ENCODE assay signal across 34 mouse cellular contexts in the genomic region with DNA sequence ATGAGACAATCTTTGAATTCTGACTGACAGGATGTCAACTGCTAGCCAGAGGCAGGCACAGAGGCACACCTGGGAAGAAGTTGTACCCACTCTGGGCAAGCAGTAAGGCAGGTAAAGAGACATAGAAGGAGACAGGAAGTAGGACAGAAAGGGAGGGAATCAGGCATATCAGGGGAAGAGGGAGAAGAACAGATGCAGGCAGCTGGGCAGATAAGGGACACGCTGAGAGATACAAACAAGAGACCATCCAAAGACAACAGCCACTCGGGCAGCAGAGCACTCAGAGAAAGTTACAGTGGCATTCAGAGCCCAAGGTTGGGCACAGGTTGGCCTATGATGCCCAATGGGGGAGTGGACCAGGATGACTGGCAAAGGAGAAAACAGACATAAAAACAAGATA. TPM values are rescaled to one million over a fixed set of nuclear protein-coding genes. Genes with fewer than 3 reads are reported as not detected.
DNase-seq lines count a peak whose midpoint lies in the region; ATAC-seq and TF ChIP-seq lines count a peak whose summit lies in the region.
"Had no signal": no experiment of that assay in that cellular context is flagged by ENCODE, and none has a peak within 500 bp of the region (broad histone marks: within the 10 kb centered on the region; RNA-seq: fewer than 3 reads in every experiment).

No protein-coding gene starts in this region.

- 30% methylated on average over 2 of the region's 2 CpGs for WGBS in liver, embryonic 11.5 days
- 39% methylated on average over 2 of the region's 2 CpGs for WGBS in liver, postnatal 0 days (ENCODE audit: insufficient replicate concordance)
- WGBS in liver, embryonic 13.5 days (ENCODE audit: insufficient replicate concordance), result 12% methylated on average over 2 of the region's 2 CpGs
- 23% methylated on average over 2 of the region's 2 CpGs for WGBS in liver, embryonic 16.5 days (ENCODE audit: insufficient replicate concordance)
- 46% methylated on average over 2 of the region's 2 CpGs for WGBS in small intestine, adult 2 months

- H3K4me1 ChIP-seq in liver, embryonic 11.5 days (replicated peaks; ENCODE audit: control insufficient read depth, insufficient read depth, low read length), result peaks cover 4% of the 10 kb centered on the region
- H3K4me1 ChIP-seq in liver, postnatal 0 days (ENCODE audit: insufficient read depth), result peaks cover 8% of the 10 kb centered on the region; the same call in 1 of the 2 replicates
- H3K4me1 ChIP-seq in liver, embryonic 13.5 days (replicated peaks), result peaks cover 26% of the 10 kb centered on the region
- peaks cover 6% of the 10 kb centered on the region; the same call in 1 of the 2 replicates for H3K4me1 ChIP-seq in liver, embryonic 16.5 days (ENCODE audit: control insufficient read depth, low read depth, low read length)
- H3K4me1 ChIP-seq in small intestine, adult 2 months (ENCODE audit: control insufficient read depth, insufficient read depth, insufficient read length, low read length), result peaks cover 12% of the 10 kb centered on the region; the same call in 1 of the 2 replicates
- H3K4me1 ChIP-seq: forebrain, embryonic 10.5 days; forebrain, embryonic 13.5 days; heart, embryonic 13.5 days had no signal

- no peak overlapping the region for H3K27ac ChIP-seq in liver, embryonic 11.5 days (ENCODE audit: low read depth, low read length)
- no peak overlapping the region for H3K27ac ChIP-seq in liver, postnatal 0 days (ENCODE audit: low read depth)
- no peak overlapping the region for H3K27ac ChIP-seq in liver, embryonic 13.5 days
- no peak overlapping the region for H3K27ac ChIP-seq in liver, embryonic 16.5 days (ENCODE audit: low read length)
- no peak overlapping the region; the same call in 1 of the 2 replicates for H3K27ac ChIP-seq in small intestine, adult 2 months (ENCODE audit: insufficient read depth, low read depth, low read length)
- H3K27ac ChIP-seq: forebrain, embryonic 10.5 days; forebrain, embryonic 13.5 days; gastrocnemius, adult 2 months; heart, embryonic 10.5 days; heart, embryonic 13.5 days; hindbrain, embryonic 14.5 days; hindbrain, postnatal 0 days had no signal

- H3K9me3 ChIP-seq in liver, embryonic 11.5 days (ENCODE audit: control insufficient read depth, low read length), result no peaks in the 10 kb centered on the region
- H3K9me3 ChIP-seq in liver, postnatal 0 days (ENCODE audit: low read length), result no peaks in the 10 kb centered on the region
- no peaks in the 10 kb centered on the region for H3K9me3 ChIP-seq in liver, embryonic 13.5 days (replicated peaks)
- no peaks in the 10 kb centered on the region for H3K9me3 ChIP-seq in liver, embryonic 16.5 days (replicated peaks; ENCODE audit: control insufficient read depth, low read length)
- H3K9me3 ChIP-seq: forebrain, embryonic 13.5 days; G1E; heart, embryonic 10.5 days; heart, embryonic 13.5 days had no signal

- no peak for TF ChIP-seq POLR2A in small intestine, adult 2 months (IDR thresholded peaks at IDR 0.05; ENCODE audit: low read depth, low read length)

- H3K4me3 ChIP-seq in liver, embryonic 11.5 days (ENCODE audit: low read depth, low read length), result no peak overlapping the region
- H3K4me3 ChIP-seq in liver, postnatal 0 days (ENCODE audit: low read depth, low read length), result no peak overlapping the region
- no peak overlapping the region for H3K4me3 ChIP-seq in liver, embryonic 13.5 days (replicated peaks)
- no peak overlapping the region for H3K4me3 ChIP-seq in liver, embryonic 16.5 days (ENCODE audit: low read depth, low read length)
- H3K4me3 ChIP-seq in small intestine, adult 2 months (ENCODE audit: low read depth, low read length), result peak overlapping the region; percentile 24; the same call in 1 of the 2 replicates
- H3K4me3 ChIP-seq: forebrain, embryonic 10.5 days; forebrain, embryonic 13.5 days; gastrocnemius, adult 2 months; heart, embryonic 10.5 days; heart, embryonic 13.5 days had no signal

- no peak for TF ChIP-seq EP300 in liver, postnatal 0 days (IDR thresholded peaks at IDR 0.05; ENCODE audit: low read depth)

- no peak for TF ChIP-seq CTCF in liver, postnatal 0 days (IDR thresholded peaks at IDR 0.05; ENCODE audit: low read depth)
- TF ChIP-seq CTCF in small intestine, adult 2 months (IDR thresholded peaks at IDR 0.05; ENCODE audit: extremely low read depth, insufficient read length, insufficient replicate concordance, low read depth, low read length), result no peak

- 0 out of 2 replicates have a peak, but pooled peaks have one; percentile 51 for ATAC-seq in liver, embryonic 11.5 days (replicated peaks; ENCODE audit: low FRiP score)
- no peak for ATAC-seq in liver, postnatal 0 days
- ATAC-seq in liver, embryonic 13.5 days (ENCODE audit: low read depth), result peak; percentile 58
- ATAC-seq in liver, embryonic 16.5 days (ENCODE audit: low read depth), result peak; percentile 47; the same call in 1 of the 2 replicates
- ATAC-seq in inflammation-experienced regulatory T-cells, adult 6 months, result no peak
- ATAC-seq: forebrain, embryonic 13.5 days; forebrain, embryonic 16.5 days; hindbrain, postnatal 0 days had no signal

- H3K36me3 ChIP-seq in liver, embryonic 11.5 days (ENCODE audit: control insufficient read depth, insufficient read depth, low read length), result no peaks in the 10 kb centered on the region
- no peaks in the 10 kb centered on the region for H3K36me3 ChIP-seq in liver, postnatal 0 days (replicated peaks; ENCODE audit: insufficient read depth, low read length)
- no peaks in the 10 kb centered on the region for H3K36me3 ChIP-seq in liver, embryonic 13.5 days
- no peaks in the 10 kb centered on the region for H3K36me3 ChIP-seq in liver, embryonic 16.5 days (ENCODE audit: control insufficient read depth, insufficient read depth)
- 0 out of 2 replicates have a peak, but pooled peaks cover 1% of the 10 kb centered on the region for H3K36me3 ChIP-seq in small intestine, adult 2 months (ENCODE audit: control insufficient read depth, insufficient read depth, low read length)
- H3K36me3 ChIP-seq: G1E had no signal

- no peaks in the 10 kb centered on the region for H3K27me3 ChIP-seq in liver, embryonic 11.5 days (replicated peaks; ENCODE audit: control insufficient read depth, insufficient read depth, low read length)
- no peaks in the 10 kb centered on the region for H3K27me3 ChIP-seq in liver, postnatal 0 days (ENCODE audit: insufficient read depth, low read length)
- H3K27me3 ChIP-seq in liver, embryonic 13.5 days, result no peaks in the 10 kb centered on the region
- no peaks in the 10 kb centered on the region for H3K27me3 ChIP-seq in liver, embryonic 16.5 days (ENCODE audit: control insufficient read depth, insufficient read depth, low read depth, low read length)
- H3K27me3 ChIP-seq in small intestine, adult 2 months (ENCODE audit: control insufficient read depth, insufficient read depth, low read length), result no peaks in the 10 kb centered on the region
- H3K27me3 ChIP-seq: CH12.LX; forebrain, embryonic 13.5 days; heart, embryonic 13.5 days had no signal

- H3K4me2 ChIP-seq in liver, embryonic 11.5 days, result no peak overlapping the region
- H3K4me2 ChIP-seq in liver, postnatal 0 days (ENCODE audit: low read depth, low read length), result no peak overlapping the region
- H3K4me2 ChIP-seq in liver, embryonic 13.5 days, result no peak overlapping the region
- H3K4me2 ChIP-seq in liver, embryonic 16.5 days (ENCODE audit: low read depth, low read length), result no peak overlapping the region
- H3K4me2 ChIP-seq: forebrain, embryonic 13.5 days; heart, embryonic 13.5 days; hindbrain, embryonic 14.5 days had no signal

- H3K9ac ChIP-seq in liver, embryonic 11.5 days (ENCODE audit: low read depth, low read length), result no peak overlapping the region
- H3K9ac ChIP-seq in liver, postnatal 0 days (replicated peaks), result no peak overlapping the region
- no peak overlapping the region for H3K9ac ChIP-seq in liver, embryonic 13.5 days
- no peak overlapping the region for H3K9ac ChIP-seq in liver, embryonic 16.5 days (ENCODE audit: low read depth, low read length)
- H3K9ac ChIP-seq: forebrain, embryonic 13.5 days; heart, embryonic 13.5 days; hindbrain, embryonic 14.5 days had no signal

- DNase-seq in liver, embryonic 11.5 days (ENCODE audit: low spot score), result no peak
- no peak for DNase-seq in liver, postnatal 0 days
- DNase-seq in liver, embryonic 13.5 days, result no peak
- no peak for DNase-seq in embryo, embryonic 9.5 days (ENCODE audit: extremely low spot score)
- DNase-seq: adrenal gland, adult 2 months; adrenal gland, postnatal 14 days; B cell, adult 2 months; cerebellum, adult 11 months; cerebellum, adult 8-10 months; cerebellum, postnatal 10 days; cerebellum, postnatal 36 days; embryo, embryonic 11 days; gastrocnemius, adult 2 months; gastrocnemius, postnatal 14 days; heart, adult 18-20 months; heart, postnatal 14 days; heart, postnatal 4 days had no signal

RNA-seq across cellular contexts. Expression of a gene that starts 21.9 kb away (rescaled TPM):
- polyA plus RNA-seq in liver, embryonic 11.5 days (2014; fragmentation: Nextera tagmentation; extraction: Ambion mirVana), result not detected in 2 replicates
- polyA plus RNA-seq in liver, postnatal 0 days (2015; fragmentation: Nextera tagmentation; extraction: Ambion mirVana), result not detected in 2 replicates
- not detected in 2 replicates for polyA plus RNA-seq in liver, embryonic 13.5 days (2015; fragmentation: Nextera tagmentation; extraction: Ambion mirVana)
- 0.08 TPM in 1 of 2 replicates, not detected in the other for polyA plus RNA-seq in liver, embryonic 16.5 days (2015; fragmentation: Nextera tagmentation; extraction: Ambion mirVana)
- polyA plus RNA-seq in small intestine, adult 2 months (2012; rRNA removed), result 0.09 and 0.36 TPM in 2 replicates
- not detected for polyA plus RNA-seq in inflammation-experienced regulatory T-cells, adult 6 months (2017; shearing (Covaris generic))
- polyA plus RNA-seq: adrenal gland, adult 2 months; cortical plate, adult 2 months; embryonic facial prominence, embryonic 11.5 days; embryonic facial prominence, embryonic 14.5 days; forebrain, embryonic 10.5 days; forebrain, embryonic 13.5 days; G1E; heart, embryonic 10.5 days; heart, embryonic 13.5 days; heart, embryonic 16.5 days; hindbrain, embryonic 11.5 days; hindbrain, embryonic 14.5 days; hindbrain, postnatal 0 days had no signal

Comparison
In these comparisons a context has a peak if more than half of its experiments do, and no peak if none do; other contexts are left out.
1. ATAC-seq: peak in liver, embryonic 11.5 days (single experiment), liver, embryonic 13.5 days (single experiment) and liver, embryonic 16.5 days (single experiment); none in liver, postnatal 0 days (single experiment) and inflammation-experienced regulatory T-cells, adult 6 months (single experiment).